ENCODE assay signal across 7 mouse cellular contexts in the genomic region with DNA sequence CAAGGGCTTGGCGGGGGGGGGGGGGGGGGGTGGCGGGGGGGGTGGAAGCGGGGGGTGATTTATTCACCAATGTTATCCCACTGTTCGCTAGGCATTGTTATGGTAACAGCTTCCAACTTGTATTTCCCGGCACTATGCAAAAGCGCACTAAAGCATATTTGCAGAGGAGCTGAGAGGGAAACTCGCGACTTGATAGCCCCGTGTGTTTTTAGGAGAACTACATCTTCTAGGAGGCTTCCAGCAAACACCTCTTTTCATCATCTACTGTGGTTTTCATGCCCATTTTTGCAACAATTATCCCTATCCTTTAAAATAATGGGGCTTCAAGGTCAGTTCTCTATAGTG. TPM values are rescaled to one million over a fixed set of nuclear protein-coding genes. Genes with fewer than 3 reads are reported as not detected.
DNase-seq lines count a peak whose midpoint lies in the region; ATAC-seq and TF ChIP-seq lines count a peak whose summit lies in the region.

No protein-coding gene starts in this region.

- 0% methylated on average over 6 of the region's 9 CpGs for WGBS in liver, adult 2 months
- WGBS in hindbrain, embryonic 15.5 days, result 0% methylated on average over 8 of the region's 9 CpGs
- WGBS in neural tube, embryonic 12.5 days, result 0% methylated on average over 7 of the region's 9 CpGs

- peak overlapping the region; percentile 78 for H3K4me3 ChIP-seq in liver, adult 2 months (ENCODE audit: insufficient read depth, low read depth, low read length)
- H3K4me3 ChIP-seq in cortical plate, adult 2 months (ENCODE audit: insufficient read depth, low read length), result peak overlapping the region; percentile 70
- H3K4me3 ChIP-seq in hindbrain, embryonic 15.5 days, result peak overlapping the region; percentile 92
- H3K4me3 ChIP-seq in neural tube, embryonic 12.5 days, result peak overlapping the region; percentile 65

- H3K79me2 ChIP-seq in liver, adult 2 months (ENCODE audit: control insufficient read depth, insufficient read depth, low read length), result no peaks in the 10 kb centered on the region

- peak; percentile 27 for ATAC-seq in hindbrain, embryonic 15.5 days (ENCODE audit: low FRiP score, low read depth)
- ATAC-seq in neural tube, embryonic 12.5 days (ENCODE audit: low FRiP score, low read depth), result peak; percentile 52

- TF ChIP-seq POLR2A in liver, adult 2 months (IDR thresholded peaks at IDR 0.05; ENCODE audit: extremely low read depth, insufficient read depth, low read length), result no peak
- TF ChIP-seq POLR2A in cortical plate, adult 2 months (IDR thresholded peaks at IDR 0.05; ENCODE audit: extremely low read depth, insufficient read depth, low read length), result no peak

- TF ChIP-seq CTCF in liver, adult 2 months (IDR thresholded peaks at IDR 0.05; ENCODE audit: low read depth, low read length), result no peak
- TF ChIP-seq CTCF in cortical plate, adult 2 months (IDR thresholded peaks at IDR 0.05; ENCODE audit: extremely low read depth, insufficient read depth, low read length), result no peak

- no peak overlapping the region for H3K27ac ChIP-seq in liver, adult 2 months (replicated peaks; ENCODE audit: insufficient read depth, low read depth, low read length)
- no peak overlapping the region for H3K27ac ChIP-seq in cortical plate, adult 2 months (ENCODE audit: insufficient read depth, low read length)
- peak overlapping the region; percentile 89; the same call in 1 of the 2 replicates for H3K27ac ChIP-seq in hindbrain, embryonic 15.5 days (replicated peaks)
- no peak overlapping the region for H3K27ac ChIP-seq in neural tube, embryonic 12.5 days

- H3K4me2 ChIP-seq in hindbrain, embryonic 15.5 days, result peak overlapping the region; percentile 66
- peak overlapping the region; percentile 64 for H3K4me2 ChIP-seq in neural tube, embryonic 12.5 days (replicated peaks)

- H3K27me3 ChIP-seq in liver, adult 2 months (ENCODE audit: control insufficient read depth, insufficient read depth, low read length), result no peaks in the 10 kb centered on the region
- H3K27me3 ChIP-seq in hindbrain, embryonic 15.5 days, result no peaks in the 10 kb centered on the region
- no peaks in the 10 kb centered on the region for H3K27me3 ChIP-seq in neural tube, embryonic 12.5 days (replicated peaks)

- no peaks in the 10 kb centered on the region for H3K4me1 ChIP-seq in liver, adult 2 months (ENCODE audit: control insufficient read depth, insufficient read depth, low read length)
- no peaks in the 10 kb centered on the region for H3K4me1 ChIP-seq in cortical plate, adult 2 months (ENCODE audit: control insufficient read depth, insufficient read depth, low read length)
- peaks cover 10% of the 10 kb centered on the region for H3K4me1 ChIP-seq in hindbrain, embryonic 15.5 days (replicated peaks)
- H3K4me1 ChIP-seq in neural tube, embryonic 12.5 days, result peaks cover 6% of the 10 kb centered on the region

- peaks cover 3% of the 10 kb centered on the region; the same call in 1 of the 2 replicates for H3K36me3 ChIP-seq in liver, adult 2 months (ENCODE audit: control insufficient read depth, insufficient read depth, low read length)
- peaks cover 3% of the 10 kb centered on the region; the same call in 1 of the 2 replicates for H3K36me3 ChIP-seq in hindbrain, embryonic 15.5 days
- peaks cover 6% of the 10 kb centered on the region; the same call in 1 of the 2 replicates for H3K36me3 ChIP-seq in neural tube, embryonic 12.5 days

- H3K9me3 ChIP-seq in hindbrain, embryonic 15.5 days, result no peaks in the 10 kb centered on the region
- no peaks in the 10 kb centered on the region for H3K9me3 ChIP-seq in neural tube, embryonic 12.5 days

- no peak for DNase-seq in liver, adult 2 months (ENCODE audit: extremely low read depth, low read depth, low spot score)
- DNase-seq in liver, result no peak
- no peak for DNase-seq in adrenal gland, postnatal 14 days
- DNase-seq in T-cell, adult 2 months (ENCODE audit: low spot score), result no peak

- H3K9ac ChIP-seq in liver, adult 2 months (ENCODE audit: low read depth, low read length), result peak overlapping the region; percentile 75
- peak overlapping the region; percentile 69 for H3K9ac ChIP-seq in hindbrain, embryonic 15.5 days
- H3K9ac ChIP-seq in neural tube, embryonic 12.5 days, result peak overlapping the region; percentile 55

RNA-seq across cellular contexts. Expression of gene Hltf, which starts 0.6 kb away (rescaled TPM):
- 10.5 and 15.2 TPM in 2 replicates for total RNA-seq in liver, adult 2 months (2014; rRNA removed)
- polyA plus RNA-seq in liver, adult 2 months (2012; rRNA removed), result 1.2 TPM in 2 replicates
- polyA plus RNA-seq in cortical plate, adult 2 months (2012; rRNA removed), result 14.7 and 15.3 TPM in 2 replicates
- 12.5 and 15.3 TPM in 2 replicates for polyA plus RNA-seq in hindbrain, embryonic 15.5 days (2015; fragmentation: Nextera tagmentation; extraction: Ambion mirVana)
- 21.8 and 22.8 TPM in 2 replicates for polyA plus RNA-seq in neural tube, embryonic 12.5 days (2016; fragmentation: Nextera tagmentation; extraction: Ambion mirVana)
- total RNA-seq in adrenal gland, postnatal 14 days (2021), result 18.9 and 20.5 TPM in 2 replicates

RNA-seq across cellular contexts. Expression of gene Hps3, which starts 23.1 kb away (rescaled TPM):
- 7.6 and 8.6 TPM in 2 replicates for total RNA-seq in liver, adult 2 months (2014; rRNA removed)
- polyA plus RNA-seq in liver, adult 2 months (2012; rRNA removed), result 7.6 and 11.7 TPM in 2 replicates
- polyA plus RNA-seq in cortical plate, adult 2 months (2012; rRNA removed), result 15.5 and 16.6 TPM in 2 replicates
- polyA plus RNA-seq in hindbrain, embryonic 15.5 days (2015; fragmentation: Nextera tagmentation; extraction: Ambion mirVana), result 12.9 and 13.7 TPM in 2 replicates
- polyA plus RNA-seq in neural tube, embryonic 12.5 days (2016; fragmentation: Nextera tagmentation; extraction: Ambion mirVana), result 12.4 and 15.3 TPM in 2 replicates
- 10.1 and 15.5 TPM in 2 replicates for total RNA-seq in adrenal gland, postnatal 14 days (2021)
